Mouse (Mus musculus) heart, adult 18-20 months (tissue): ENCODE results near the gene Coro7. TPM values are rescaled to one million over a fixed set of nuclear protein-coding genes. Genes with fewer than 3 reads are reported as not detected.
"Not testable (repeated sequence)": the region's sequence is repeated elsewhere in the genome, so short reads cannot be mapped to it uniquely, and the experiment has no call there.

Experiments used
- DNase-seq, 2 experiments: peaks; one replicate each; pipeline ENCODE4 v3.0.0; 2021 to 2022; ENCODE audit warnings: mixed read lengths in 1 of 2
- long read RNA-seq, 2 experiments: library from polyadenylated mRNA; stranded (forward); transcript quantifications; one replicate each; pipeline ENCODE4 v2.0.0; 2021
- total RNA-seq, 2 experiments: library from RNA; stranded (reverse); gene quantifications; 2 replicates each; pipeline ENCODE4 v1.2.3; 2021

The Coro7 gene
- total RNA-seq, result 10 to 100 TPM; 12.7 to 14.2 TPM
- long read RNA-seq, experiment 1, full-length matches to known transcripts, result 2 of 12 reads
- long read RNA-seq, experiment 1, partial matches to known transcripts, result 5 of 12 reads
- long read RNA-seq, experiment 1, other reads (novel, unspliced or antisense), result 5 of 12 reads
- long read RNA-seq, experiment 2, partial matches to known transcripts, result 4 of 9 reads
- long read RNA-seq, experiment 2, other reads (novel, unspliced or antisense), result 4 of 9 reads

DNA sequence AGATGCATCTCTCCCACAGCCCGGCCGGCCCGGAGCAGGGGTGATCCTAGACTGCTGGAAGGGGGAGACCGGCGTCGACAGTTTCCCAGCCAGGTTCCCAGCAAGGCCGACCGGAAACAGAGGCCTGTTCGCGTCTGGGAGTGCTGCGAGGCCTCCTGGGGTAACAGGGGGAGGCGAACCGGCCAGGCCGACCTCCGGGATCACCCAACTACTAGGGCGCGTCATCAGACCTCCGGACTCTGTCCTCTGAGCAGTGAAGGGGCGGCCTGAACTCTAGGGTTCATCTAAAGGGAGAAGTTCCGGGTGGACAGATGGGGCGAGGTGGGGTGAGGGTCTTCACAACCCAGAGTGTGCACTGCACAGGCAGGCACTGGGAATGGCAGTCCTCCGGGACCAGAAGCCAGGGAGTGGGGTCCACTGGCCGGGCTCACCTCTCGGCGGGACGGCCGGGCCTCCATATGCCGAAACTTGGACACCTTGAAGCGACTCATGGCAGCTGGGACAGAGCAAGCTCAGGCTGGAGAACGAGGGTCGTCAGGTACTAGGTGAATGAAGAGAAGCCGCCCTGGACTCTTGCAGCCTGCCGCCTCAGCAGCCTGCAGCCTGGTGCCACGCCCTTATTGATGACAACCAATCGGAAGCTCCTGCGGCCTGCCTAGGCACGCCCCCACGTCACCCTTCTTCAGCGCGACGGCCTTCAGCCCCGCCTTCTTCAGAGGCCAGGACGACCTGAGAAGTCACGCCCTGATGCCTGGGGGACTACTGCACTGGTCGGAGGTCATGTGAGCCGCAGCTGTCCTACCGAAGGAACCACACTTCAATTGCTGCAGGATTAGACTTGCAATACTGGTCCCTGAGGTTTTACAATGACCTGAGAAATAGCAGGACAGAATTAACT, at the start of gene Coro7:
TSS of gene Coro7 (minus strand) at position 657 of the 898 bp plus-strand sequence.
- DNase-seq, result peak; percentile 90 to 96

DNA sequence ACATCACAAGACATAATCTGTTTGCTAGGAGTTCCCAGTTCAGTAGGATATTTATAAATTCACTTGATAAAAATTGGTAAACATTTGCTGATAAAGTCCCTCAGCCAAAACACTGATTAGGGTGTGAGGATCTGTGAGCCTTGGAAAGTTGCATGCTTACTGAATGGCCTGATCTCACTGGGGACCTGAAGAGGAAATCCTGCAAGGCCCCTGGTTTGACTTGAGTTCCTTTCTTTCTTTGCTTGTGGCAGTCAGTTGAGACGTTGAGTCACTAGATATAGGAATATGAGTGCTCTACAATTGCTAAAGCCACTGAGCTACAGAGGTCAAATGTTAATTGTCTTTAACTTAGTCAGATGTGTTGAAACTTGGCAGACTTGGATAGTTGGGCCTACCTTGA, 48.4 kb upstream of the Coro7 start:
- peak; percentile 33 to 51 for DNase-seq

DNA sequence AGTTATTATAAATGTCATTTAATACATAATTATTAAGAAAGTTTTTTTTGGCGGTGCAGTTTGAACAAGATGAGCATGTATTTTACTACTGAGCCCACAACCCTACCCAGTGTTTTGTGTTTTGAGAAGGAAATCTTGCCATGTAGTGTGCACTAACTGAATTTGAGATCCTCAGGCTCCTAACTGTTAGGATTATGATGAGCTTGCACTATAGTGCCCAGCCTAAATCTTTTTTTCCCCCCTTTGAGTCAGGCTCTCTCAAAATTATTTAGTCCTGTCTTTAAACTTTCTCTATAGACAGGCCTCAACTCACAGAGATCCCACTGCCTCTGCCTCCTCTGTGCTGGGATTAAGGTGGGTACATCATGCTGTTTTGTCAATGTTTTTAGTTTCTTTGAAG, 47.9 kb upstream of the Coro7 start:
- DNase-seq, result no peak

GRCm38 (mm10) chr16:4726528-4727128, 47.1 kb upstream of the Coro7 start:
- no peak for DNase-seq

- peak; percentile 97 for DNase-seq
Measured at GRCm38 (mm10) chr16:4725780-4726527, 46.4 kb upstream of the Coro7 start, which contains the start of gene Hmox2. Gene Hmox2 (plus strand): TSS chr16:4726361.

DNA sequence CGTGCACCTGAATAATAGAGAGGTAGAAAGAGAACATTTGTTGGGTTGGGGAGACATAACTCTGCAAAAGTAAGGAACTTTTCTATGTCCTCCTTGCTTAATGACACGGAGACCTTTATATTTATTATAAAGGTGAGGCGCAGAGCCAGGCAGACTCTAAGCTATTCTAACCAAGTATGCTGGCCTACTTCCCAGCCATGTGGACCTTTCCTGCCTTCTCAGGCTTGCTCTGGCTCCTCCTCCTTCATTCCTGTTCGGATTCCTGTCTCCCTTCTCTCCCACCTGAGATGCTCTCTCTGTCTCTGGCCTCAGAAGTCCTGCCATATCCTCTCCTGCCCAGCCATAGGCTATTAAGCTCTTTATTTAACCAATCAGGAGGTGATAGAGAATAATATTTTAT, 45.7 kb upstream of the Coro7 start:
- DNase-seq, result peak in 1 of 2 experiments; percentile 22

GRCm38 (mm10) chr16:4722915-4723209, 43.3 kb upstream of the Coro7 start:
- peak in 1 of 2 experiments; percentile 28 for DNase-seq

GRCm38 (mm10) chr16:4722128-4722914, 42.7 kb upstream of the Coro7 start:
- DNase-seq, result peak; percentile 27 to 47

DNA sequence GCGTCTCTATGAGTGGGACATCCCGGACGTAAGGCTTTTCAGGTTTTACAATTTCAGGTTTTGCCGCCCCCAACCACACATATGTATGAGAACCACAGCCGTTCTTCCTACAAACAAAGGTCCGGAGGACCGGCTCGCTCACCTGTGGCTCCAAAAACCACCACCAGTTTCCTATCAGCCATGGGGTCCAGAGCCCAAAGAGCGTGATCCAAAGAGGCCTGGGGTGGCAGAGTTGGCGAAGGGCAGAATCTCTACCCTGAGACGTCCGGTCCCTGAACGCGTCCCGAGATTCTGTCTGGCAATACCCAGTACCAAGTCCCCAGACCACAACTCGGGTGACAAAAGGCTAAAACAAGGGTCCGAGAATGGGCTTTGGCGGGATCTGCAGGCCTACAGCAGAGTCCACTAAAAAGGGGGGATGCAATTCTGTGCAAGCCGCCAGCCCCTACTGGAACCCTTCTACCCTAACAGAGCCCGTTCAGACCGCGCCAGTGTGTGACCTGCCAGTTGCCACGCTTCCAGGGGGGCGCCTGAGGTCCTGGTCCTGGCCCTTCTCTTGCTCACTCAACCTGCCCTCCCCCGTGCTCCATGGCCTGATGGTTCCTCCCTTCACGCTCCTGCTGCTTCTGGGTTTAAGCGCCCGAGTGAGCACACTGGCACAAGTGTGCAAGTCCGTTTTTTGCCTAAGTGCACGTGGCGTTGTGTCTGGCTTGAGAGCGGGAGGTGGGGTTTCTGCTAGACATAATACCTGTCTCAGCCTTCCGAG, 39.4 kb upstream of the Coro7 start, which contains the start of gene Nmral1:
TSS of gene Nmral1 (minus strand) at position 604 of the 766 bp plus-strand sequence.
- DNase-seq, result peak; percentile 71 to 81

- DNase-seq, result no peak
Measured at GRCm38 (mm10) chr16:4717866-4718265, 38.3 kb upstream of the Coro7 start.

- peak; percentile 62 to 81 for DNase-seq
Measured at GRCm38 (mm10) chr16:4713861-4714710, 34.5 kb upstream of the Coro7 start.

DNA sequence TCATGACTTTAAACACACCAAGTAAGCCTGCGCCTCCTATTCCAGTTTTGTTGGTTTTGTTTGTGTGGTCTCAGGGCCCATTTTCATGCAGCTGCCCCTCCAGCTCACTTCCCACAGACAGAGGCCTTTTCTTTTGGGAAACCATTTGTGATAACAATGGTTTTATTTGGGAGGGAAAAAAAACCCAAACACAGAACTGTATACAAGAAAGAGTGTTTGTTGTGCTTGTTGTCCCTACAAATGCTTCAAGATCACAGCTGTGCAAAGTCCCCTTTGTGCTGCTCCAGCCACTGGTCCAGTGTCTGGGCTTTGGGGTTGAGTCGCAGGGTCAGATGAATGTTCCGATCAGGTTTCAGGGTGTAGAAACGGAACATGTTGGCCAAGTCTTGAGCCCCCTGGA, 31.6 kb upstream of the Coro7 start:
- DNase-seq, result no peak

GRCm38 (mm10) chr16:4705541-4705940, 26.0 kb upstream of the Coro7 start:
- no peak for DNase-seq

DNA sequence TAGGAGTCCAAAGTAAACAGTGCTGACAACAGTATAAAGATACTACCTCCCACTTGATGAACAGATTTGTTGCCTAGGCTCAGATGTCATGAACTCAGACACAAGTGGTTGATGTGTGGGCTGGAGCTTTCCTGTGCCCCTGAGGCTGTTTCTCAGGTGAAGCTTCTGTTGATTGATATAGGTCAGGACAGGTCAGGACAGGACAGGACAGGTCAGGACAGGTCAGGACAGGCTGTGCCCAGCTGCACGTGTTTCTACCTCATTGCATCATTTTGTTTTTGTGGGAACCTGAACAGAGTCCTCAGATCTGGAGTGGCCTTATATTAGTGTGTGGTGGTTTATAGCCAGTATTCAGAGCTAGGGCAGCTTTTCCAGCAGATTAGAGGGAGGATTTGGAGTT, 23.1 kb upstream of the Coro7 start:
- DNase-seq, result no peak

DNA sequence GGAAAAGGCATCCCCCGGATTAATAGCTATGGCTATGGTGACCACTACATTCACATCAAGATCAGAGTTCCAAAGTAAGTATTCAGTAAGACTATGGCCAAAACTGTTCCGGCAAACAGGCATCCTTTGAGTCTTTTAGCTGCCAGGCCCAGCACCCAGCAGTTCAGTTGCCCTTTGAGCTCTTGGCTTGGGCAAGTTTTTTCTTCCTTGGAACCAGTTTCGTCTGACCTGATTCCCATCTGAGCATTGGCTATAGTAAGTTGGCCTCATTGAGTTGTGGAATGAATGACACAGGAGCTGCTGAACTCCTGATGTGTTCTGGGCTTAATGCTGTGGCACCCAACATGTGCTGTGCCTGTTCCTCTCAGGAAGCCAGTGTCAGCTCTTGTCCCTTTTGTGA, 21.6 kb upstream of the Coro7 start:
- DNase-seq, result no peak

DNA sequence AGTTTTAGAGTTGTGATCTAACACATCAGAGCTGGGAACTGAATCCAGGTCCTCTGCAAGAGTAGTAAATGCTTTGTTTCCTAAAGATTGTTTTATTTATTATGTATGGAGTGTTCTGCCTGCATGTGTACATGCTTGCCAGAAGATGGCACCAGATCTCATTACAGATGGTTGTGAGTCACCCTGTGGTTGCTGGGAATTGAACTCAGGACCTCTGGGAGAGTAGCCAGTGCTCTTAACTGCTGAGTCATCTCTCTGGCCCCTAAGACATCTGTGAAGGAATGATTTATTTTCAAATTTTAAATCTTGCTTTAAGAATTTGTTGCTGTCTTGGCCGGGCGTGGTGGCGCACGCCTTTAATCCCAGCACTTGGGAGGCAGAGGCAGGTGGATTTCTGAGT, 9.8 kb upstream of the Coro7 start:
- DNase-seq, result not testable (repeated sequence)

DNA sequence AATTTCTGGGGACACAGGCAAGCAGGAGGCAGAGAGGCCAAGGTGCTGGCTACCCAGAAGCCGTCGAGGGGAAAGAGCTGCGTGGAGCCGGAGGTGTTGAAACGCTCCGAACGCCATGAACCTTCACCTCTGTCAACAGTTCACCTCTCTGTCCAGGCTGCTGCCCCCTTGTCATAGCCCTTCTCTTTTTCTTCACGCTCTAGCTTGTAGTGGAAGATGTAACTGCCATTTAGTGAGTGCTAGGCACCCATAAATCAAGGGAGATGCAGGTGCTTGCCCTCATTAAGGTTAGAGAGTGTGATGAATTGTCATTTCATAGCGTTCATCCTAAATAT, 4.8 kb upstream of the Coro7 start:
- DNase-seq, result no peak

- peak; percentile 96 to 98 for DNase-seq
Measured at GRCm38 (mm10) chr16:4683581-4684456, 4.2 kb upstream of the Coro7 start.

DNA sequence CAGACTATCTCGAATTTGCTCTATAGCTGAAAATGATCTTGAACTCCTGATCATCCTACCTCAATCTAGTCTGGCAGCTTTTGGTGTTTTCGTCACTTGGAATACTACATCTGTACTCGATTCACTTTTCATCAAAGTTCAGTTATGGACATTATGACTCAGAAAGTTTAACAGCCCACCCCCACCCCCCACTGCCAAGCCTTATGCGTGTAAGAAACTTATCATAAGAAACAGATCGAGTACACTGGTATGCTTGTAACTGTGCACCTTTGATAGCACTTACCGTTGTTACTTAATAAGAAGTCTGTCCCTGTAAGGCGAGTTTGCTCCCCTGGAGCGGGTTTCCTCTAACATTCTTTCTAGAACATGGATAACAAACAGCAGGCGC, 3.6 kb upstream of the Coro7 start:
- no peak for DNase-seq
